Mouse (Mus musculus) CH12.LX (cell line): ENCODE measurements around the gene Arl5c. TPM values are rescaled to one million over a fixed set of nuclear protein-coding genes. Genes with fewer than 3 reads are reported as not detected.

Experiments used
- DNase-seq: peaks from one replicate; pipeline ENCODE4 v3.0.0-alpha.2; 2013; ENCODE audit errors: extremely low read depth
- H3K27ac ChIP-seq: 2 replicates; pipeline ENCODE4 v1.5.1; 2012; ENCODE audit warnings: low read depth, mild to moderate bottlenecking, control low read depth, moderate library complexity; ENCODE audit not compliant: insufficient read depth
- H3K27me3 ChIP-seq: replicated peaks from 2 replicates; pipeline ENCODE3; 2012; ENCODE audit warnings: inconsistent platforms
- H3K36me3 ChIP-seq, 2 experiments: replicated peaks in 1 of 2; 2 replicates each; pipeline versions ENCODE3 to v1.6.1; 2012; ENCODE audit warnings: inconsistent platforms in 1 of 2, low read length in 1 of 2, mild to moderate bottlenecking in 1 of 2, mixed read lengths in 1 of 2, moderate library complexity in 1 of 2; ENCODE audit not compliant: control insufficient read depth in 1 of 2, insufficient read depth in 1 of 2
- H3K4me1 ChIP-seq, 2 experiments: 2 replicates each; pipeline ENCODE4 v1.6.1; 2012; ENCODE audit warnings: inconsistent platforms in 1 of 2, moderate library complexity in 1 of 2; ENCODE audit not compliant: insufficient read depth in 2 of 2, control insufficient read depth in 1 of 2
- H3K4me2 ChIP-seq: 2 replicates; pipeline ENCODE4 v1.6.1; 2012; ENCODE audit warnings: low read depth, mild to moderate bottlenecking, control low read depth; ENCODE audit not compliant: poor library complexity, insufficient read depth, severe bottlenecking
- H3K4me3 ChIP-seq, 3 experiments: fragments of 150-350 bp in 1 of 3; sonication (generic) in 1 of 3; replicated peaks in 1 of 3; 2 replicates each; pipeline versions ENCODE3 to v1.5.1; 2011 to 2012; ENCODE audit warnings: low read depth in 2 of 3, low read length in 2 of 3, mild to moderate bottlenecking in 2 of 3, moderate library complexity in 2 of 3, control low read depth in 1 of 3, improper control_type of control experiment in 1 of 3, inconsistent platforms in 1 of 3, mixed read lengths in 1 of 3; ENCODE audit not compliant: poor library complexity in 1 of 3
- H3K79me2 ChIP-seq: replicated peaks from 2 replicates; pipeline ENCODE4 v1.6.1; 2012; ENCODE audit warnings: mild to moderate bottlenecking, moderate library complexity; ENCODE audit not compliant: control insufficient read depth, poor library complexity, insufficient read depth, severe bottlenecking; ENCODE audit errors: extremely low read depth
- H3K9ac ChIP-seq: 2 replicates; pipeline ENCODE4 v1.6.1; 2012; ENCODE audit warnings: low read depth, mild to moderate bottlenecking, control low read depth, moderate library complexity; ENCODE audit not compliant: insufficient read depth
- H3K9me3 ChIP-seq: replicated peaks from 2 replicates; pipeline ENCODE3; 2012; ENCODE audit warnings: low read length, inconsistent platforms, mixed read lengths
- BHLHE40 ChIP-seq: IDR thresholded peaks from 2 replicates; pipeline ENCODE4 v1.6.1; 2011; ENCODE audit warnings: mild to moderate bottlenecking, low read depth, low read length, improper control_type of control experiment
- CHD2 ChIP-seq: IDR thresholded peaks from 2 replicates; pipeline ENCODE4 v1.6.1; 2011; ENCODE audit warnings: low read length, improper control_type of control experiment
- EP300 ChIP-seq: IDR thresholded peaks from 2 replicates; pipeline ENCODE4 v1.6.1; 2011; ENCODE audit warnings: low read length, improper control_type of control experiment
- ETS1 ChIP-seq: conservative IDR thresholded peaks from 2 replicates; pipeline ENCODE4 v1.6.1; 2012; ENCODE audit warnings: low read depth, mild to moderate bottlenecking, inconsistent platforms, low read length, improper control_type of control experiment, moderate library complexity
- MAX ChIP-seq: IDR thresholded peaks from 2 replicates; pipeline ENCODE4 v1.6.1; 2011; ENCODE audit warnings: low read length, improper control_type of control experiment
- NELFE ChIP-seq: IDR thresholded peaks from 2 replicates; pipeline ENCODE4 v1.6.1; 2011; ENCODE audit warnings: low read depth, low read length, improper control_type of control experiment
- NRF1 ChIP-seq: IDR thresholded peaks from 2 replicates; pipeline ENCODE4 v1.6.1; 2014; ENCODE audit warnings: low read depth, mild to moderate bottlenecking, inconsistent platforms, low read length, improper control_type of control experiment, moderate library complexity
- SMC3 ChIP-seq: IDR thresholded peaks from 2 replicates; pipeline ENCODE4 v1.6.1; 2011; ENCODE audit warnings: low read depth, low read length, improper control_type of control experiment
- UBTF ChIP-seq: IDR thresholded peaks from 2 replicates; pipeline ENCODE4 v1.6.1; 2012; ENCODE audit warnings: low read depth, mild to moderate bottlenecking, inconsistent platforms, low read length, improper control_type of control experiment, moderate library complexity
- USF2 ChIP-seq: conservative IDR thresholded peaks from 2 replicates; pipeline ENCODE4 v1.6.1; 2011; ENCODE audit warnings: low read depth, low read length, improper control_type of control experiment
- ZC3H11A ChIP-seq: IDR thresholded peaks from 2 replicates; pipeline ENCODE4 v1.6.1; 2012; ENCODE audit warnings: low read depth, mild to moderate bottlenecking, inconsistent platforms, low read length, improper control_type of control experiment
- dilution Hi-C: fragments of 300-500 bp; cut with MboI; formaldehyde crosslinking; loops from 2 replicates; pipeline ENCODE4 v1.14.3; 2020; ENCODE audit warnings: low sequenced_read_pairs; ENCODE audit not compliant: extremely low pct_unique_long_range_greater_than_20kb, extremely low pct_ligation_motif_present
- in situ Hi-C: fragments of 300-500 bp; cut with MboI; formaldehyde crosslinking; loops from 3 replicates; pipeline ENCODE4 v1.14.3; 2019; ENCODE audit warnings: low sequenced_read_pairs, low pct_ligation_motif_present, low pct_unique_long_range_greater_than_20kb, mixed read lengths
- polyA plus RNA-seq: library from polyadenylated mRNA; unstranded; fragments of >175 nt; gene quantifications from 2 replicates; pipeline ENCODE4 v1.2.1, GENCODE M21; 2012; ENCODE audit warnings: low read depth; ENCODE audit not compliant: insufficient read length
- total RNA-seq, 2 experiments: library from RNA; depleted of rRNA; stranded (reverse); fragments of 300-350 nt in 1 of 2; fragments of >200 nt in 1 of 2; gene quantifications; 2 replicates each; pipeline ENCODE4 v1.2.3; 2012 to 2014

Arl5c gene
- total and polyA plus RNA-seq, 3 experiments, result 28.5 to 45.5 (median 32.2) TPM

DNA sequence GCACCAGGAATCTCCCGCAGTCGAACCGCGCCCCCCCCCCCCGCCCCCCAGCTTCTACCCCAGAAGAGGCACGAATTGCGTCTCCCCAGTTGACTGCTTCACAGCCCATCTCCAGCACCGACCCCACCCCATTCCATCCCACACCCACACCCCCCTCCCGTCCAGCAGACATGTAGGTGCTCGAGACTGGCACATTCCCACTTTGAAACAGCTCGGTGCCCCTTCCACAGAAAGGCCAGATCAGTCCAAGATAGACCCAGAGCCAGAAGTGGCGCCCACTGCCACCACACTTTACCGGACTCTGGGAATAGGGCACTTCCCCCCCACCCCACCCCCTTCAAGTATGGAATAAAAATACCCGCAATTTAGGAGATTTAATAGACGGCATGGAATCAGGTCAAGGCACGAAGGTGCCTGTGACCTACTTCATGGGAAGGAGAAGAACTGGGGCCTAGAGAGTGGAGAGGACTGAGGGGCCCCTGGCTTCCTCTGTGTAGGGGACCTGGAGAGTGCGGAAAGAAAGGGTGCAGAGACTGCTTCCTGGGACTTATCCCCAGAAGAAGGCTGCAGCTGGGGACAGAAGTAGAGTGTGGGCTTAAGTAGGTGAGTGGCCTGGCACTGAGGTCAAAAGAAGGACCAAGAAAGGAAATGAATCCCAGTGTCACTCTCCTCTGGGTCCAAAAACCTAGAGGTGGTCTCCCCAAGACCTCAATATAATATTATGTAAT is 9.1 kb downstream of the Arl5c start:
- H3K79me2 ChIP-seq, result no peaks in the 10 kb centered on the region
- H3K4me2 ChIP-seq, result peak overlapping the region; percentile 31
- no peak for TF ChIP-seq BHLHE40
- TF ChIP-seq ETS1, result no peak
- TF ChIP-seq SMC3, result no peak
- no peak for TF ChIP-seq USF2
- no peak for TF ChIP-seq ZC3H11A
- TF ChIP-seq UBTF, result no peak
- TF ChIP-seq CHD2, result no peak
- no peak for TF ChIP-seq EP300
- no peak for TF ChIP-seq MAX
- H3K36me3 ChIP-seq, result peaks cover 0 to 19% of the 10 kb centered on the region in 2 experiments
- no peak for DNase-seq
- in situ Hi-C loops (loop anchor here (5.0 kb wide), 2 partner anchors 90 to 190 kb away; partner anchors contain the start of gene Lasp1), dilution Hi-C loops (no loop called here)
- no peak overlapping the region for H3K4me3 ChIP-seq
- no peak overlapping the region for H3K9ac ChIP-seq
- no peaks in the 10 kb centered on the region for H3K9me3 ChIP-seq
- peaks cover 0 to 40% of the 10 kb centered on the region in 2 experiments; a peak in 2 of 4 replicates for H3K4me1 ChIP-seq
- no peaks in the 10 kb centered on the region for H3K27me3 ChIP-seq
- no peak overlapping the region for H3K27ac ChIP-seq

DNA sequence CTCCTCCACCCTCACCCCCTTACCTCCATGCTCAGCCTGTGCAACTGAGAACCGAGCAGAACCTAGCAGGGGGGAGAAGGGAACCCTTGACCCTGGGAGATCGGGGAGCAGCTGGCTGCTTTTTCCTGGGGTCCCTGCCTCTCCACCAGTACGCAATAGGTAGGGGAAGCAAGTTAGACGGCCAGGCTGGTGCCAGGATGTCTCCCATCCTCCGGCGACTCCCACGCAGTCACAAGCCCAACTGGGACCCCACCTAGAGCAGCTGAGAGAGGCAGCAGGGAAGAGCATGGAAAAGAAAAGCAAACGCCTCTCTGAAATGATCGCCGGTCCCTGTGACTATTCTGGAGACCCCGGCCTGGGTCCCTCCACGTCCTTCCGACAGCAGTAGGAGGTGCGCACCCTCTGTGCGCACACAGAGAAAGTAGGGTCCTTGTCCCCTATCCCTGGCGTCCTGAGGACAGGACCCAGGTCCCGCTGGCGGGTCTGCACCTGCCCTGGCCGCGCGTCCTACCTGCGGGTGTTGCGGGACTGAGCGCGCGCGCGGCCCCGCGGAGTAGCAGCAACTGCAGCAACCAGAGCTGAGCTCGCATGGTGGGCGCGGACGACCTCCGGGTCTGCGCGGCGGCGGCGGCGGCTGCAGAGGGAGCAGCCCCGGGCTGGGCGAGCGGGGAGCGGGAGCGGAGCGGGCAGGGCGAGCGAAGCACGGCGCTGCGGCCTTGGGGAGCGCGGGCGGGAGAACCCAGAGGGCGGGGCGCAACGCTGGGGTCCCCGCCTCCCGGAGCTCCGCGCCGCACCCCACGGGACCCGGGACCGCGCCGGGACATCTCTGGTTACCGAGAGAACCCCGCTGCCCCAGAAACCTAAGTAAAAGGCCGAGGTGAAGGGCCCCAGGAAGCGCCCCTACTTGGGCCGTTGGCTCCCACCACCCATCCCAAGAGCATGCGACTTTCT is 10.0 kb downstream of the Arl5c start, which contains the start of gene Plxdc1:
Gene Plxdc1 (minus strand): TSS at position 718 of the 951 bp plus-strand sequence.
- TF ChIP-seq NRF1 (peak; percentile 67), USF2 (no peak), NELFE (no peak)
- Histone ChIP-seq H3K9ac (no peak within 1 kb of the TSS), H3K36me3 (peaks cover 0 to 15% of the 10 kb centered on the region in 2 experiments), H3K9me3 (no peaks in the 10 kb centered on the region), H3K4me1 (peaks cover 0 to 39% of the 10 kb centered on the region in 2 experiments; a peak in 2 of 4 replicates), H3K4me3 (peak within 1 kb of the TSS in 1 of 3 experiments; percentile 15), H3K27me3 (no peaks in the 10 kb centered on the region), H3K4me2 (peak within 1 kb of the TSS; percentile 31), H3K79me2 (no peaks in the 10 kb centered on the region), H3K27ac (no peak within 1 kb of the TSS)
- in situ Hi-C loops, result loop anchor here (5.0 kb wide), 2 partner anchors 89 to 189 kb away; partner anchors contain the start of gene Lasp1
- dilution Hi-C loops, result no loop called here
- DNase-seq, result no peak
